16 mouse cellular contexts compared by ENCODE assay signal in genomic region chr6:52173648-52174047, GRCm38 (mm10). TPM values are rescaled to one million over a fixed set of nuclear protein-coding genes. Genes with fewer than 3 reads are reported as not detected.
DNase-seq lines count a peak whose midpoint lies in the region; ATAC-seq and TF ChIP-seq lines count a peak whose summit lies in the region.
"Had no signal": no experiment of that assay in that cellular context is flagged by ENCODE, and none has a peak within 500 bp of the region (broad histone marks: within the 10 kb centered on the region; RNA-seq: fewer than 3 reads in every experiment).

No protein-coding gene starts in this region.

- peak overlapping the region; percentile 40 for H3K4me3 ChIP-seq in heart, embryonic 13.5 days
- peak overlapping the region; percentile 48 for H3K4me3 ChIP-seq in lung, embryonic 16.5 days (ENCODE audit: low read length)
- peak overlapping the region; percentile 47; the same call in 1 of the 2 replicates for H3K4me3 ChIP-seq in limb, embryonic 10.5 days
- peak overlapping the region; percentile 38 for H3K4me3 ChIP-seq in stomach, postnatal 0 days (ENCODE audit: low read depth, low read length)
- H3K4me3 ChIP-seq: embryonic facial prominence, embryonic 13.5 days had no signal

- no peaks in the 10 kb centered on the region for H3K36me3 ChIP-seq in heart, embryonic 13.5 days
- H3K36me3 ChIP-seq in lung, embryonic 16.5 days (ENCODE audit: control insufficient read depth, insufficient read depth, low read length): no peaks in the 10 kb centered on the region
- H3K36me3 ChIP-seq in limb, embryonic 10.5 days: peaks cover 20% of the 10 kb centered on the region
- H3K36me3 ChIP-seq in stomach, postnatal 0 days (ENCODE audit: control insufficient read depth, insufficient read depth, low read length): 0 out of 2 replicates have a peak, but pooled peaks cover 1% of the 10 kb centered on the region
- H3K36me3 ChIP-seq: embryonic facial prominence, embryonic 13.5 days had no signal

- H3K27ac ChIP-seq in heart, embryonic 13.5 days (replicated peaks): peak overlapping the region; percentile 78; the same call in 1 of the 2 replicates
- peak overlapping the region; percentile 90 for H3K27ac ChIP-seq in lung, embryonic 16.5 days (ENCODE audit: low read length)
- peak overlapping the region; percentile 81; the same call in 1 of the 2 replicates for H3K27ac ChIP-seq in limb, embryonic 10.5 days
- peak overlapping the region; percentile 95 for H3K27ac ChIP-seq in stomach, postnatal 0 days (replicated peaks)
- H3K27ac ChIP-seq: embryonic facial prominence, embryonic 13.5 days had no signal

- H3K9ac ChIP-seq in heart, embryonic 13.5 days: 0 out of 2 replicates have a peak overlapping the region, but pooled peaks have one; percentile 40
- peak overlapping the region; percentile 69 for H3K9ac ChIP-seq in lung, embryonic 16.5 days (ENCODE audit: low read length)
- H3K9ac ChIP-seq in stomach, postnatal 0 days (ENCODE audit: low read length): peak overlapping the region; percentile 38; the same call in 1 of the 2 replicates
- H3K9ac ChIP-seq: embryonic facial prominence, embryonic 13.5 days; forebrain, postnatal 0 days had no signal

- no peak for TF ChIP-seq EP300 in stomach, postnatal 0 days (optimal IDR thresholded peaks at IDR 0.05)

- intact Hi-C loops in heart, postnatal 10 days (cut with DNase I): no loop called here

- peak overlapping the region; percentile 62 for H3K4me2 ChIP-seq in heart, embryonic 13.5 days
- peak overlapping the region; percentile 66 for H3K4me2 ChIP-seq in lung, embryonic 16.5 days (ENCODE audit: low read depth, low read length)
- peak overlapping the region; percentile 65 for H3K4me2 ChIP-seq in stomach, postnatal 0 days (replicated peaks; ENCODE audit: low read depth)
- H3K4me2 ChIP-seq: embryonic facial prominence, embryonic 13.5 days had no signal

- no peak for TF ChIP-seq CTCF in stomach, postnatal 0 days (IDR thresholded peaks at IDR 0.05; ENCODE audit: low read depth)

- DNase-seq in heart, postnatal 10 days: no peak
- DNase-seq in lung, postnatal 10 days: no peak
- peak; percentile 39 for DNase-seq in limb, embryonic 10.5 days (ENCODE audit: low spot score)
- peak; percentile 12 for DNase-seq in stomach, postnatal 0 days (ENCODE audit: low spot score)
- DNase-seq in layer of hippocampus, postnatal 36 days: no peak
- no peak for DNase-seq in cerebellum, adult 8-10 months
- DNase-seq: forebrain, postnatal 0 days; left cerebral cortex, postnatal 4 days; thymus, postnatal 25 days had no signal

- WGBS in heart, embryonic 13.5 days: 7% methylated on average over 4 of the region's 4 CpGs
- WGBS in lung, embryonic 16.5 days: 6% methylated on average over 4 of the region's 4 CpGs
- 0% methylated on average over 4 of the region's 4 CpGs for WGBS in limb, embryonic 10.5 days
- 8% methylated on average over 4 of the region's 4 CpGs for WGBS in stomach, postnatal 0 days

- H3K4me1 ChIP-seq in heart, embryonic 13.5 days: peaks cover 19% of the 10 kb centered on the region
- H3K4me1 ChIP-seq in lung, embryonic 16.5 days (replicated peaks; ENCODE audit: control insufficient read depth, insufficient read depth, low read length): peaks cover 22% of the 10 kb centered on the region
- H3K4me1 ChIP-seq in limb, embryonic 10.5 days: peaks cover 98% of the 10 kb centered on the region
- H3K4me1 ChIP-seq in stomach, postnatal 0 days (replicated peaks; ENCODE audit: control insufficient read depth, insufficient read depth): peaks cover 4% of the 10 kb centered on the region; the same call in 1 of the 2 replicates

- no peaks in the 10 kb centered on the region for H3K9me3 ChIP-seq in heart, embryonic 13.5 days
- no peaks in the 10 kb centered on the region for H3K9me3 ChIP-seq in lung, embryonic 16.5 days (ENCODE audit: control insufficient read depth, low read length)
- no peaks in the 10 kb centered on the region for H3K9me3 ChIP-seq in limb, embryonic 10.5 days (replicated peaks)
- H3K9me3 ChIP-seq in stomach, postnatal 0 days (ENCODE audit: control insufficient read depth, low read length): no peaks in the 10 kb centered on the region
- H3K9me3 ChIP-seq: embryonic facial prominence, embryonic 13.5 days had no signal

- H3K27me3 ChIP-seq in heart, embryonic 13.5 days (replicated peaks): peaks cover 98% of the 10 kb centered on the region
- peaks cover 39% of the 10 kb centered on the region for H3K27me3 ChIP-seq in lung, embryonic 16.5 days (ENCODE audit: control insufficient read depth, insufficient read depth, low read depth, low read length)
- H3K27me3 ChIP-seq in limb, embryonic 10.5 days (ENCODE audit: low read depth, poor library complexity, severe bottlenecking): peaks cover 77% of the 10 kb centered on the region
- no peaks in the 10 kb centered on the region for H3K27me3 ChIP-seq in stomach, postnatal 0 days (ENCODE audit: control insufficient read depth, insufficient read depth, low read length)

- no peak for ATAC-seq in heart, embryonic 13.5 days (ENCODE audit: extremely low read depth, insufficient number of reproducible peaks, low FRiP score, low TSS enrichment)
- ATAC-seq in lung, embryonic 16.5 days (ENCODE audit: low read depth): no peak
- ATAC-seq in stomach, postnatal 0 days (ENCODE audit: low FRiP score, low TSS enrichment): no peak
- ATAC-seq: forebrain, postnatal 0 days had no signal

RNA-seq across cellular contexts. Expression of gene 5730596B20Rik, which starts 3.6 kb away (rescaled TPM):
- 0.15 and 0.33 TPM in 2 replicates for polyA plus RNA-seq in heart, embryonic 13.5 days (2015; fragmentation: Nextera tagmentation; extraction: Ambion mirVana)
- under 1 TPM; 0.10 to 0.17 TPM for total RNA-seq in heart, postnatal 10 days (2021)
- polyA plus RNA-seq in lung, embryonic 16.5 days (2015; fragmentation: Nextera tagmentation; extraction: Ambion mirVana): 2.4 and 2.5 TPM in 2 replicates
- polyA plus RNA-seq in limb, embryonic 10.5 days (2016; fragmentation: Nextera tagmentation; extraction: Ambion mirVana): 1.1 and 1.3 TPM in 2 replicates
- 0.90 and 0.99 TPM in 2 replicates for polyA plus RNA-seq in stomach, postnatal 0 days (2015; fragmentation: Nextera tagmentation; extraction: Ambion mirVana)
- total RNA-seq in layer of hippocampus, postnatal 36 days (2021): not detected
- total RNA-seq: forebrain, postnatal 0 days; granulocyte monocyte progenitor cell, adult 5-6 weeks; left cerebral cortex, postnatal 4 days; megakaryocyte progenitor cell, adult 5-6 weeks; monocyte, adult 5-6 weeks had no signal
- polyA plus RNA-seq: forebrain, postnatal 0 days; spleen, adult 2 months had no signal

RNA-seq across cellular contexts. Expression of gene Hoxa2, which starts 9.0 kb away (rescaled TPM):
- polyA plus RNA-seq in heart, embryonic 13.5 days (2015; fragmentation: Nextera tagmentation; extraction: Ambion mirVana): 1.5 and 2.5 TPM in 2 replicates
- 1 to 10 TPM in 1 of 2 experiments, under 1 TPM in 1; 0.98 to 1.0 TPM for total RNA-seq in heart, postnatal 10 days (2021)
- 9.5 and 10.2 TPM in 2 replicates for polyA plus RNA-seq in lung, embryonic 16.5 days (2015; fragmentation: Nextera tagmentation; extraction: Ambion mirVana)
- polyA plus RNA-seq in limb, embryonic 10.5 days (2016; fragmentation: Nextera tagmentation; extraction: Ambion mirVana): 4.5 and 5.3 TPM in 2 replicates
- 5.1 and 5.3 TPM in 2 replicates for polyA plus RNA-seq in stomach, postnatal 0 days (2015; fragmentation: Nextera tagmentation; extraction: Ambion mirVana)
- total RNA-seq in layer of hippocampus, postnatal 36 days (2021): not detected
- total RNA-seq: forebrain, postnatal 0 days; granulocyte monocyte progenitor cell, adult 5-6 weeks; left cerebral cortex, postnatal 4 days; monocyte, adult 5-6 weeks had no signal
- polyA plus RNA-seq: forebrain, postnatal 0 days had no signal

RNA-seq across cellular contexts. Expression of gene Hoxa1, which starts 15.5 kb away (rescaled TPM):
- polyA plus RNA-seq in heart, embryonic 13.5 days (2015; fragmentation: Nextera tagmentation; extraction: Ambion mirVana): 0.97 and 1.6 TPM in 2 replicates
- total RNA-seq in heart, postnatal 10 days (2021): under 1 TPM; 0.22 to 0.30 TPM
- 1.4 and 1.6 TPM in 2 replicates for polyA plus RNA-seq in lung, embryonic 16.5 days (2015; fragmentation: Nextera tagmentation; extraction: Ambion mirVana)
- polyA plus RNA-seq in limb, embryonic 10.5 days (2016; fragmentation: Nextera tagmentation; extraction: Ambion mirVana): 1.3 and 1.9 TPM in 2 replicates
- 0.35 and 0.56 TPM in 2 replicates for polyA plus RNA-seq in stomach, postnatal 0 days (2015; fragmentation: Nextera tagmentation; extraction: Ambion mirVana)
- not detected for total RNA-seq in layer of hippocampus, postnatal 36 days (2021)
- total RNA-seq: left cerebral cortex, postnatal 4 days; monocyte, adult 5-6 weeks had no signal
- polyA plus RNA-seq: forebrain, postnatal 0 days had no signal

RNA-seq across cellular contexts. Expression of gene Hoxa4, which starts 17.9 kb away (rescaled TPM):
- 0.71 and 0.74 TPM in 2 replicates for polyA plus RNA-seq in heart, embryonic 13.5 days (2015; fragmentation: Nextera tagmentation; extraction: Ambion mirVana)
- 1 to 10 TPM in 1 of 2 experiments, under 1 TPM in 1; 0.69 to 1.3 TPM for total RNA-seq in heart, postnatal 10 days (2021)
- polyA plus RNA-seq in lung, embryonic 16.5 days (2015; fragmentation: Nextera tagmentation; extraction: Ambion mirVana): 2.4 and 2.7 TPM in 2 replicates
- polyA plus RNA-seq in limb, embryonic 10.5 days (2016; fragmentation: Nextera tagmentation; extraction: Ambion mirVana): 1.6 and 1.8 TPM in 2 replicates
- polyA plus RNA-seq in stomach, postnatal 0 days (2015; fragmentation: Nextera tagmentation; extraction: Ambion mirVana): 2.5 and 2.6 TPM in 2 replicates
- total RNA-seq in layer of hippocampus, postnatal 36 days (2021): not detected
- total RNA-seq: forebrain, postnatal 0 days; left cerebral cortex, postnatal 4 days; monocyte, adult 5-6 weeks had no signal
- polyA plus RNA-seq: forebrain, postnatal 0 days had no signal

RNA-seq across cellular contexts. Expression of gene Hoxa5, which starts 30.7 kb away (rescaled TPM):
- 3.6 and 5.9 TPM in 2 replicates for polyA plus RNA-seq in heart, embryonic 13.5 days (2015; fragmentation: Nextera tagmentation; extraction: Ambion mirVana)
- total RNA-seq in heart, postnatal 10 days (2021): 1 to 10 TPM; 1.2 to 1.6 TPM
- 32.3 and 36.3 TPM in 2 replicates for polyA plus RNA-seq in lung, embryonic 16.5 days (2015; fragmentation: Nextera tagmentation; extraction: Ambion mirVana)
- 9.8 and 10.4 TPM in 2 replicates for polyA plus RNA-seq in limb, embryonic 10.5 days (2016; fragmentation: Nextera tagmentation; extraction: Ambion mirVana)
- polyA plus RNA-seq in stomach, postnatal 0 days (2015; fragmentation: Nextera tagmentation; extraction: Ambion mirVana): 8.4 and 8.9 TPM in 2 replicates
- not detected for total RNA-seq in layer of hippocampus, postnatal 36 days (2021)
- total RNA-seq: forebrain, postnatal 0 days; left cerebral cortex, postnatal 4 days; monocyte, adult 5-6 weeks had no signal
- polyA plus RNA-seq: forebrain, postnatal 0 days had no signal

Comparison
In these comparisons a context has a peak if more than half of its experiments do, and no peak if none do; other contexts are left out.
1. DNase-seq: peak in limb, embryonic 10.5 days (single experiment) and stomach, postnatal 0 days (single experiment); none in heart, postnatal 10 days (0 of 2), lung, postnatal 10 days (single experiment), layer of hippocampus, postnatal 36 days (0 of 2) and cerebellum, adult 8-10 months (single experiment).
2. Peak in every context shown above with its lines, with median percentiles within 50 percentile points of each other: H3K27ac ChIP-seq, H3K4me2 ChIP-seq, H3K4me3 ChIP-seq and H3K9ac ChIP-seq.